Mouse (Mus musculus): ENCODE results near the gene Usp53. TPM values are rescaled to one million over a fixed set of nuclear protein-coding genes. Genes with fewer than 3 reads are reported as not detected.

Usp53 gene
- polyA plus RNA-seq, 1 experiment, result 2.3 TPM

GRCm38 (mm10) chr3:123009417-123009816, 25.1 kb upstream of the Usp53 start:
- no peak for DNase-seq

GRCm38 (mm10) chr3:123007386-123007785, 23.1 kb upstream of the Usp53 start:
- WGBS, result 94% methylated on average over 10 of the region's 10 CpGs
- H3K27ac ChIP-seq (ENCODE audit: control insufficient read depth, insufficient read depth, low read length), result no peak overlapping the region
- H3K4me3 ChIP-seq (ENCODE audit: control insufficient read depth, insufficient read depth, low read length), result no peak overlapping the region
- H3K36me3 ChIP-seq (ENCODE audit: control insufficient read depth, insufficient read depth, low read length), result no peaks in the 10 kb centered on the region
- no peaks in the 10 kb centered on the region for H3K27me3 ChIP-seq (ENCODE audit: control insufficient read depth, insufficient read depth, low read length)
- no peaks in the 10 kb centered on the region for H3K4me1 ChIP-seq (replicated peaks; ENCODE audit: control insufficient read depth, insufficient read depth, low read length)
- TF ChIP-seq POLR2A (IDR thresholded peaks at IDR 0.05; ENCODE audit: control insufficient read depth, extremely low read depth, insufficient read depth, low read length, poor library complexity) (no peak), CTCF (IDR thresholded peaks at IDR 0.05; ENCODE audit: borderline replicate concordance, control insufficient read depth, extremely low read depth, insufficient read depth, low read length, poor library complexity) (no peak)
- no peak for DNase-seq

More at GRCm38 (mm10) chr3:123009417-123009816, 25.1 kb upstream of the Usp53 start:
- Histone ChIP-seq H3K36me3 (ENCODE audit: control insufficient read depth, insufficient read depth, low read length) (no peaks in the 10 kb centered on the region), H3K4me1 (replicated peaks; ENCODE audit: control insufficient read depth, insufficient read depth, low read length) (no peaks in the 10 kb centered on the region), H3K27ac (ENCODE audit: control insufficient read depth, insufficient read depth, low read length) (no peak overlapping the region), H3K27me3 (ENCODE audit: control insufficient read depth, insufficient read depth, low read length) (no peaks in the 10 kb centered on the region), H3K4me3 (ENCODE audit: control insufficient read depth, insufficient read depth, low read length) (no peak overlapping the region)
- 77% methylated on average over 6 of the region's 6 CpGs for WGBS
- TF ChIP-seq POLR2A (IDR thresholded peaks at IDR 0.05; ENCODE audit: control insufficient read depth, extremely low read depth, insufficient read depth, low read length, poor library complexity) (no peak), CTCF (IDR thresholded peaks at IDR 0.05; ENCODE audit: borderline replicate concordance, control insufficient read depth, extremely low read depth, insufficient read depth, low read length, poor library complexity) (no peak)

GRCm38 (mm10) chr3:123001053-123001452, 16.7 kb upstream of the Usp53 start:
- no peaks in the 10 kb centered on the region for H3K36me3 ChIP-seq (ENCODE audit: control insufficient read depth, insufficient read depth, low read length)
- H3K27me3 ChIP-seq (ENCODE audit: control insufficient read depth, insufficient read depth, low read length), result no peaks in the 10 kb centered on the region
- WGBS, result 86% methylated on average over 3 of the region's 3 CpGs
- no peak overlapping the region for H3K4me3 ChIP-seq (ENCODE audit: control insufficient read depth, insufficient read depth, low read length)
- H3K4me1 ChIP-seq (replicated peaks; ENCODE audit: control insufficient read depth, insufficient read depth, low read length), result no peaks in the 10 kb centered on the region
- DNase-seq, result no peak
- TF ChIP-seq CTCF (IDR thresholded peaks at IDR 0.05; ENCODE audit: borderline replicate concordance, control insufficient read depth, extremely low read depth, insufficient read depth, low read length, poor library complexity), result no peak
- no peak for TF ChIP-seq POLR2A (IDR thresholded peaks at IDR 0.05; ENCODE audit: control insufficient read depth, extremely low read depth, insufficient read depth, low read length, poor library complexity)
- no peak overlapping the region for H3K27ac ChIP-seq (ENCODE audit: control insufficient read depth, insufficient read depth, low read length)

GRCm38 (mm10) chr3:122998511-122998910, 14.2 kb upstream of the Usp53 start:
- 92% methylated on average over 8 of the region's 8 CpGs for WGBS
- H3K4me1 ChIP-seq (replicated peaks; ENCODE audit: control insufficient read depth, insufficient read depth, low read length), result no peaks in the 10 kb centered on the region
- H3K4me3 ChIP-seq (ENCODE audit: control insufficient read depth, insufficient read depth, low read length), result no peak overlapping the region
- no peak for DNase-seq
- H3K27me3 ChIP-seq (ENCODE audit: control insufficient read depth, insufficient read depth, low read length), result no peaks in the 10 kb centered on the region
- TF ChIP-seq POLR2A (IDR thresholded peaks at IDR 0.05; ENCODE audit: control insufficient read depth, extremely low read depth, insufficient read depth, low read length, poor library complexity) (no peak), CTCF (IDR thresholded peaks at IDR 0.05; ENCODE audit: borderline replicate concordance, control insufficient read depth, extremely low read depth, insufficient read depth, low read length, poor library complexity) (no peak)
- no peaks in the 10 kb centered on the region for H3K36me3 ChIP-seq (ENCODE audit: control insufficient read depth, insufficient read depth, low read length)
- no peak overlapping the region for H3K27ac ChIP-seq (ENCODE audit: control insufficient read depth, insufficient read depth, low read length)

- Histone ChIP-seq H3K4me1 (replicated peaks; ENCODE audit: control insufficient read depth, insufficient read depth, low read length) (no peaks in the 10 kb centered on the region), H3K27ac (ENCODE audit: control insufficient read depth, insufficient read depth, low read length) (no peak overlapping the region), H3K4me3 (ENCODE audit: control insufficient read depth, insufficient read depth, low read length) (no peak overlapping the region), H3K36me3 (ENCODE audit: control insufficient read depth, insufficient read depth, low read length) (no peaks in the 10 kb centered on the region), H3K27me3 (ENCODE audit: control insufficient read depth, insufficient read depth, low read length) (no peaks in the 10 kb centered on the region)
- 74% methylated on average over 1 of the region's 1 CpGs for WGBS
- no peak for TF ChIP-seq POLR2A (IDR thresholded peaks at IDR 0.05; ENCODE audit: control insufficient read depth, extremely low read depth, insufficient read depth, low read length, poor library complexity)
- no peak for TF ChIP-seq CTCF (IDR thresholded peaks at IDR 0.05; ENCODE audit: borderline replicate concordance, control insufficient read depth, extremely low read depth, insufficient read depth, low read length, poor library complexity)
- DNase-seq, result no peak
Measured at GRCm38 (mm10) chr3:122996968-122997367, 12.7 kb upstream of the Usp53 start.

GRCm38 (mm10) chr3:122986906-122987305, 2.6 kb upstream of the Usp53 start:
- no peak for DNase-seq
- no peaks in the 10 kb centered on the region for H3K27me3 ChIP-seq (ENCODE audit: control insufficient read depth, insufficient read depth, low read length)
- no peaks in the 10 kb centered on the region for H3K36me3 ChIP-seq (ENCODE audit: control insufficient read depth, insufficient read depth, low read length)
- 94% methylated on average over 11 of the region's 11 CpGs for WGBS
- H3K4me1 ChIP-seq (replicated peaks; ENCODE audit: control insufficient read depth, insufficient read depth, low read length), result no peaks in the 10 kb centered on the region
- TF ChIP-seq POLR2A (IDR thresholded peaks at IDR 0.05; ENCODE audit: control insufficient read depth, extremely low read depth, insufficient read depth, low read length, poor library complexity) (no peak), CTCF (IDR thresholded peaks at IDR 0.05; ENCODE audit: borderline replicate concordance, control insufficient read depth, extremely low read depth, insufficient read depth, low read length, poor library complexity) (no peak)
- H3K27ac ChIP-seq (ENCODE audit: control insufficient read depth, insufficient read depth, low read length), result no peak overlapping the region
- H3K4me3 ChIP-seq (ENCODE audit: control insufficient read depth, insufficient read depth, low read length), result no peak overlapping the region

GRCm38 (mm10) chr3:122986386-122986785, 2.1 kb upstream of the Usp53 start:
- no peak overlapping the region for H3K27ac ChIP-seq (ENCODE audit: control insufficient read depth, insufficient read depth, low read length)
- no peaks in the 10 kb centered on the region for H3K36me3 ChIP-seq (ENCODE audit: control insufficient read depth, insufficient read depth, low read length)
- TF ChIP-seq CTCF (IDR thresholded peaks at IDR 0.05; ENCODE audit: borderline replicate concordance, control insufficient read depth, extremely low read depth, insufficient read depth, low read length, poor library complexity) (no peak), POLR2A (IDR thresholded peaks at IDR 0.05; ENCODE audit: control insufficient read depth, extremely low read depth, insufficient read depth, low read length, poor library complexity) (no peak)
- no peaks in the 10 kb centered on the region for H3K27me3 ChIP-seq (ENCODE audit: control insufficient read depth, insufficient read depth, low read length)
- DNase-seq, result no peak
- H3K4me3 ChIP-seq (ENCODE audit: control insufficient read depth, insufficient read depth, low read length), result no peak overlapping the region
- H3K4me1 ChIP-seq (replicated peaks; ENCODE audit: control insufficient read depth, insufficient read depth, low read length), result no peaks in the 10 kb centered on the region
- 83% methylated on average over 1 of the region's 1 CpGs for WGBS

All from thymus, adult 2 months (tissue).